Mouse (Mus musculus): ENCODE results near the gene Samd9l.
A peak's percentile ranks its signal among the peaks of the same experiment; 100 is the strongest.
"Not testable (repeated sequence)": the region's sequence is repeated elsewhere in the genome, so short reads cannot be mapped to it uniquely, and the experiment has no call there.

Gene Samd9l

DNA sequence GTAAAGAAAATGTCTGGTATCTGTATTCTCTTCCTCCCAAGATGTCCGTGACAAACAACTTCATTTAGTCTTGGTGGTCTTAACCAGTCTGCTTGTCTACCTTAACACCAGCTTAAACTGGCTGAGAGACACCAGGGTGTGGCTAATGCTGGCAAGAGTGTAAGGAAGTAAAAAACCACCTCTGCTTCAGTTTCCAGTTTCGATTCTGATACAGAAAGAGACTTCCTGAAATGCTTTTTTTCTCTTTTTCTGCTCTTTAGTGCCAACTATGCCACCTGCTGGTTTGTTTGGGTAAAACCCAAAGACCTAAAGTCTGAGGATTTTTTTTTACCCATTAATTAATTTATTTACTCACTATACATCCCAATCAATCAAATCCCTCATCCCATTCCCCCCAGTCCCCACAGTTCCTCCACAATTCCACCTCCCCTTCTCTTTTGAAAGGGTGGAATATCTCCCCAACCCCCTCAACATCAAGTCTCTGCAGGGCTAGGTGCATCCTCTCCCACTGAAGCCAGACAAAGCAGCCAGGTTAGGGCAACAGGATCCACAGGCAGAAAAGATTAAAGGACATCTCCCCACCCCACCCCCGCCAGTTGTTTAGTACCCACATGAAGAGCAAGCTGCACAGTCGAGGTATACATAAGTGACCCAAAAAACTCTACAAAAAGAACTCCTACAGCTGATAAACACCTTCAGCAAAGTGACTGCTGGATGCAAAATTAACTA lies at the start of gene Samd9l:
Gene Samd9l, minus strand, starts transcription at position 233 of the 729 bp plus-strand sequence.
- DNase-seq: peak; percentile 92 to 93

DNA sequence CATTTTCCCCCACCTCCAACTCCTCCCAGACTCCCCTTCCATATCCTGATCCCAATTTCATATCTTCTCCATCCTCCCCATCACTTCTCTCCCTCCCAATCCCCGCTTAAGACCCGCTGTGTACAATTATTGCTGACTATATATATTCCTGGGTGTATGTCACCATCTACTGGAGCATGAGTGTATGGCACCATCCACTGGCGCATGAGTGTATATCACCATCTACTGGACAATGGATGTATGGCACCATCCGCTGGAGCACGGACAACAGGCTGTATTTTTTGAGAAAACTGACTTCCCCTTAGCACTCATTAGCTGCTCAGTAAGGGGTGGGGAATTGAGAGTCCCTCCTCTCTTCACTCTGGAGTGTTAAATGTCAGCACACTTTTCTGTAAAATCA lies 48.0 kb upstream of the Samd9l start:
- peak; percentile 66 to 78 for DNase-seq

DNA sequence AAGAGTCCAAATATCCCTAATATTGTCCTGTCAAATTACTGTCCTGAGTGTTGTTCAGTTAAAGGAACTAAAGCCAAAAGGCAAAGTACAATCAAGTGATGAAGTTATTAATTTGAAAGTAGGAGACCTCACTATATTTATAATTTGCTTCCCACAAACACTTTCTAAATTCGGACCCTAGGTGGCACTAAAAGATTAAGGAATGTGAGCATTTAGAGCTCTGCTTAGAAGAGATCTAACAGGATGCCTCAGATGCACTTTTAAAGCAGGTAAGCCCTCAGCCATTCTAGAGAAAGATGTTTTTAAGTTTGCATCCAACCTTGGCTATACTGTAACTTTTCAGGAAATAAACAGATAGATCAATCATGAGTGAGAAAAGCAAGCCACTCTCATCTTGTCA lies 44.5 kb upstream of the Samd9l start:
- DNase-seq: no peak

DNA sequence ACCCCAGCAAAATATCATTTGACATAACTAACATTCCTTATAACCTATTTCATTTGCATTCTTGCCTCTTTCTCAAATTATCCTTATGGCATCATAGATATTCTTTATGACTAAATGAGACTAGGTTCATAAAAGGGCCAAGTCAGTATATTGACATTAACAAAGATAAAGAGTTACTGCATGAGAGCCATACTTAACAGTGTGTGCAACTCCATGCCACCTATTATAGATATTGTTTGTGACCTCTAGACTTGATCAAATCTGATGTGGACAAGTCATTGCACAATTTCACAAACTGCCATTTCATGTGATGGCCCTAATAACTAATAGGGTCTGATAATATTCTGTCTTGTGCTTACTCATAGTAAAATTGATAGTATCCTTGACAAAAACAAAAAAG lies 36.7 kb upstream of the Samd9l start:
- DNase-seq: no peak

DNA sequence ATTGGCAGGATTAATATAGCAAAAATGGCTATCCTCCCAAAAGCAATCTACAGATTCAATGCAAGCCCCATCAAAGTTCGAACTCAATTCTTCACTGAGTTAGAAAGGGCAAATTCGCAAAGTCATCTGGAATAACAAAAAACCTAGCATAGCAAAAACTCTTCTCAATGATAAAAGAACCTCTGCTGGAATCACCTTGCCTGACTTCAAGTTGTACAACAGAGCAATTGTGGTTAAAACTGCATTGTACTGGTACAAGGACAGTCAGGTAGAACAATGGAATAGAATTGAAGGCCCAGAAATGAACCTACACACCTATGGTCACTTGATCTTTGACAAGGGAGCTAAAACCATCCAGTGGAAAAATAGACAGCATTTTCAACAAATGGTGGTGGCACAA lies 31.6 kb upstream of the Samd9l start:
- DNase-seq: not testable (repeated sequence)

DNA sequence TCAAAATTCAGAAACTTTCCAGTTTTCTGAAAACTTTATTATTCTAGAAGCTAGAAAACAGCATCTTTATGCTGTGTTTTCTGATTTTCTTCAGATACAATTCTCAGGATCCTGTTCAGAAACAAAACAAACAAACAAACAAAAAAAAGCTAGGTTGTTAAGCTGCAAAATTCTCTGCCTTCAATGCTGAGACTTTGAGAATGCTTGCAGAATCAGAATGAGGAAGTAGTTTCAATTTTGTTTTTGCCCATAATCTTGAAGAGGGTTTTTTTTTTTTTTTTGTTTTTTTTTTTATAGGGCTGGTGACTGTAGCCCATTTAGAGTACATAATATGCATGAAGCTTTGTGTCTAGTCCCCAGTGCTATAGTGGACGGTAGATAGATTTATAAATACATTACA lies 27.7 kb upstream of the Samd9l start:
- DNase-seq: no peak

DNA sequence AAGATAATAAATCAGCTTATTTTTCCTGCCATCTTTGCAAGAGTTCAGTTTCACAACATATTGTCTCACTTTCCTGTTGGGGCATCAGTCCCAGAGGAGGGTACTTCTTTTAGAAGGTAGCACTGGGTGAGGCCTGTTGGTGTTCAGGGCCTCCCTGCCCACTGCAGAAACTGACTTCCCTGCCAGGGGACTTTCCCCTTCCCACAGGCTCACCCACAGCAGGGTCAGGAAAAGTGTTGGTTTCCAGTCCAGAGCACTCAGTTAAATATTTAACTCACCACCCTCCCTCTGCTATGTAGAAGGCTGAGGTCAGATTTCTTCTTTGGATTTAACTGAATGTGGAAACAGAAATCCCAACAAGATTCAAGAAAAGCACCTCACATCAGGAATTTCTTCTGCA lies 26.0 kb upstream of the Samd9l start:
- DNase-seq: peak; percentile 65 to 92

DNA sequence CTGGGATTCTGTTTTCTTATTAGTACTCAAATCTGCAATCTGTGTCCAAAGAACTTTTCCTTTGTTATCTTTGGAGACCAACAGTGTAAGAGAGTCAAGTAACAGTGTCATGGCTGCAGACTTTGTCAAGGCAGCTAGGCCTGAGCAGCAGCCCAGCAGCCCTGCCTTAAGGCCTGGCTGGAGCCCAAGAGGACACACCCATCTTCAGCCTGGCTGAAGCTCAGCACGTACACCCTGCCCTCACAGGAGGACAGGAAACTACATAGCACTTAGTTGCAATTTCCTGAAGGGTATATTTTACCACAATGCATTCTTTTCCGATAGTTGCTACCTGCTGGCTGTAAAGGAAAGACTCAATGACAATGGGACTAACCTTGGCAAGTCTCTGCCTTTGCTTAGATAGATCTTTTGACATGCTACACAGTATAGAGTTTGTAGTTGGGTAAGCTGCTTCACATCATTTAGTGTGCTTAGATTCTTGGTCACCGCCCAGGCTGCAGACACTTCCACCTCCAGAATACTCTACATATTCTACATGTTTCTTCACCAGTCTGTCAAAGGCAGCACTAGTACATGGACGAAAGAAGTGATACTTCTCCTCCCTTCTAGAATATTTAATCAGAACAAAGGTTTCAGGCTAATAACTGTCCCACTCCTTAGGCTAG lies 25.4 kb upstream of the Samd9l start:
- DNase-seq: peak; percentile 59 to 74

DNA sequence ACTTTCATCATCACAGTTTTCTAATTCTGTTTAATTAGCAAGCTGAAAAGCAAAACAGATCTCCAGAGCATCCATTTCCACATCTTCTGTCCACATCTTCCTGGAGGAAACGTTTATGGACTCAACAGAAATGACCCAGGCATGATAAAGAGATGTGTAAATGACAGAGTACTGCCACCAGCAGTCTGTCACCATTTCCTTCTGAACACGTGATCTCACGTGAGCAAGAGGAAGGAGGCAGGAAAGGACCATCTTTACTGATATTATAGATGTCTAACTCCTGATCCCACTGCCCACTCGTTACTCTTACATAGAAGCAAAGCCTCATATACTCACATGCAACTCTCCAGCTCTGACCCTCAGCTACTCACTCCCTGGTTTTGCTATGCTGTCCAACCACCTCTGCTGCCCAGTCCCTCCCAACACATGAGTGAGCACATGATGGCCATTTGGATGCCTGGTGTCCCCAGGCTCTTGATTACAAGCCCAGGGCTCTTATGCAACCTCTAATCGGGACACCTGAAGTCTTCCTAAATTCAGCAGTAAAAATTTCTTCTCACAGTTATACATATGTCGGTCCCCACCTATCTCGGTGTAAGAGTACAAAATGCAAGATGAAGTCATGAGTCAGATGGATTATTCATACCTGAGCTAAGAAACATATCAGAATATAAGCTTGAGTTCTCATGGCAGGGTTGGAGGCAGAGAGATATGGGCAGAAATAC lies 2.0 kb downstream of the Samd9l start:
- peak; percentile 27 to 52 for DNase-seq

DNA sequence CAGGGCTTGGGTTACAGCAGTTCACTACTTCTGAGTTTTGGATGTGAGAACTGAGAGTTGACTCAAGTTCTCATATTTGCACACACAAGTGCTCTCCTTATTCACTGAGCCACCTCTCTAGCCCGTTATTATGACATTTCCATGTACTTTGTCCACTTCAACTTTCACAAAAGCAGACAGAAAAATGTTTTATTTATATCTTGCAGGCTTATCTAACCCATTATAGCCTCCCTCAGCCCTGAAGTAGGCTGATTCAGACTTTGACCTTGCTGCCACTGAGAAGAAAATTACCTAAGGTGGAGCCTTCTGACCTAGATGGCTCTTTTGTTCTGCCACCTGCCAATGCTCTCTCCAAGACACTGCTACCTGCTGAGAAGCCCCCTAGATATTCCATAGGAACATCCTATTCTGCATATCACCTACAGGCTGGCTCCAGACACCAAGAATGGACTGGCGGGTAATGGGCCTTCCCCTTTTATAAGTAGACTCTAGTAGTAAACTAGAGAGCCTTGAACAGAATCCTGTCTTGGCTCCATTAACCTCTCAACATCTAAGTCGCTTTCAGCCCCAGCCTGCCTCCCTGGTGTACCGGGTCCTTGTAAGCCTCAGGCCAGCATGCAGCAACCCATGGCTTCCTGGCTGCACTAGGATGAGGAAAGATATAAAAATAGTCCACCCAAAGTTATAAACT lies 3.3 kb downstream of the Samd9l start:
- DNase-seq: peak; percentile 58 to 62

DNA sequence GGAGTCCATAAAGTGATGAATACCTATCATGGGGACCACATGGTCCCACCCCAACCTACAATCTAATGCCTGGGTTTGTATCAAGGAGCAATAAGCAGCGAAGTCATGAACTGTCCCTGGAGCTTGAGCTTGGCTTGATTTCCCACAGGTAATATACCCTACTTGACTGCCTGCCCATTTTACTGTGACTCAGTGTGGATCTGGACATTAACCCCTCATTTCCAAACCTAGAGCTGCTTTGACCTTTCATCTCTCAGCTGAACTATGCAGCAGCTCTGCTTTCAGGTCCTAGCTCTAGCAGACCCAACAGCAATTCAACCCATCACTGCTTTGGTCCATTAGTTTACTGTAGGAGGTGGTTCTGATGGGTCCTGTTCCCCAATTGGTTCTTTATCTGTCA lies 9.4 kb downstream of the Samd9l start:
- peak; percentile 61 to 82 for DNase-seq

DNA sequence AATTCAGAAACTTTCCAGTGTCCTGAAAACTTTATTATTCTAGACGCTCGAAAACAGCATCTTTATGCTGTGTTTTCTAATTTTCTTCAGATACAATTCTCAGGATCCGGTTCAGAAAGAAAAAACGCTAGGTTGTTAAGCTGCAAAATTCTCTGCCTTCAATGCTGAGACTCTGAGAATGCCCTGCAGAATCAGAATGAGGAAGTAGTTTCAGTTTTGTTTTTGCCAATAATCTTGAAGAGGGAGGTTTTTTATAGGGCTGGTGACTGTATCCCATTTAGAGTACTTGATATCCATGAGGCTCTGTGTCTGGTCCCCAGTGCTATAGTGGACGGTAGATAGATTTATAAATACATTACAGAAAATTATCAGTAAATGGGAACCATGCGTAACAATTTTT lies 12.8 kb downstream of the Samd9l start:
- no peak for DNase-seq

DNA sequence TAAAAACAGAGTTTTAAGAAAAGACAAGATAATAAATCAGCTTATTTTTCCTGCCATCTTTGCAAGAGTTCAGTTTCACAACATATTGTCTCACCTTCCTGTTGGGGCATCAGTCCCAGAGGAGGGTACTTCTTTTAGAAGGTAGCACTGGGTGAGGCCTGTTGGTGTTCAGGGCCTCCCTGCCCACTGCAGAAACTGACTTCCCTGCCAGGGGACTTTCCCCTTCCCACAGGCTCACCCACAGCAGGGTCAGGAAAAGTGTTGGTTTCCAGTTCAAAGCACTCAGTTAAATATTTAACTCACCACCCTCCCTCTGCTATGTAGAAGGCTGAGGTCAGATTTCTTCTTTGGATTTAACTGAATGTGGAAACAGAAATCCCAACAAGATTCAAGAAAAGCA lies 14.6 kb downstream of the Samd9l start:
- peak; percentile 40 to 68 for DNase-seq

DNA sequence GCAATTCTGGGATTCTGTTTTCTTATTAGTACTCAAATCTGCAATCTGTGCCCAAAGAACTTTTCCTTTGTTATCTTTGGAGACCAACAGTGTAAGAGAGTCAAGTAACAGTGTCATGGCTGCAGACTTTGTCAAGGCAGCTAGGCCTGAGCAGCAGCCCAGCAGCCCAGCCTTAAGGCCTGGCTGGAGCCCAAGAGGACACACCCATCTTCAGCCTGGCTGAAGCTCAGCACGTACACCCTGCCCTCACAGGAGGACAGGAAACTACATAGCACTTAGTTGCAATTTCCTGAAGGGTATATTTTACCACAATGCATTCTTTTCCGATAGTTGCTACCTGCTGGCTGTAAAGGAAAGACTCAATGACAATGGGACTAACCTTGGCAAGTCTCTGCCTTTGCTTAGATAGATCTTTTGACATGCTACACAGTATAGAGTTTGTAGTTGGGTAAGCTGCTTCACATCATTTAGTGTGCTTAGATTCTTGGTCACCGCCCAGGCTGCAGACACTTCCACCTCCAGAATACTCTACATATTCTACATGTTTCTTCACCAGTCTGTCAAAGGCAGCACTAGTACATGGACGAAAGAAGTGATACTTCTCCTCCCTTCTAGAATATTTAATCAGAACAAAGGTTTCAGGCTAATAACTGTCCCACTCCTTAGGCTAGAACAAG lies 15.1 kb downstream of the Samd9l start:
- DNase-seq: peak; percentile 39 to 42

DNA sequence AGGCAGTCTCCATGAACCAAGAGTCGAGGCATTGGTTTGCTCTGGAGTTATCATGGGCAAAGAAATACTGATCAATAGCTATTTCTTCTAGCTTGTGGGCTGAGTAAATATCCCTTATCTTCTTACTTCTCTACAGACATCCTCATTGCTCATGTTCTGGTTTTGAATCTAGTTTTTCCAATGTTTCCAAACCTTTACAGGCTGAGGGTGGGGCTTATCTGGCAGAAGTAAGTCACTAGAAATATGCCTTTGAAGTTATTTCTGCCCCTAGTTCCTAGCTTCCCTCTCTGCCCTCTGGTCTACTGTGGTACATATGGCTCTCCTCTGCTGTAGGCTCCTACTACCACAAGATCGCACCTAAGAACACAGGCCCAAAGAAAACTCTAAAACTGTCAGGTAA lies 20.2 kb downstream of the Samd9l start:
- DNase-seq: no peak

DNA sequence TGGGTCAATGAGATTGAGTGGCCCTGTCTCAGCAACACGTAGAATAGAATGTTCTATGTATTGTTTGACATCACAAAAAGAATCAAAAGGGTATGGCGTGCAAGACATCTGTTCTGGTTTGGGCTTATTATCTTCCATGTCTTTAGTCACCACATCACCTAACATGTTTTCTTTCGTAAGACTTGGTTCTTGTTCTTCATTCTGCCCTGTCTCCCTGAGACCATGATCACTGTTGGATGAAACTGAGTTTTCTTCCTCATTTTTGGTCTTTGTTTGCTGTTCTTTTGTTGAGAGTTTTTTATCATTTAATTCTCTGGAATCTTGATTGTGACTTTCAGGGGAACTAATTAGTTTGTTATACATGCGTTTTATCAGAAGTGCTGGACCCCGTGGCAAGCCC lies 22.7 kb downstream of the Samd9l start:
- no peak for DNase-seq

DNA sequence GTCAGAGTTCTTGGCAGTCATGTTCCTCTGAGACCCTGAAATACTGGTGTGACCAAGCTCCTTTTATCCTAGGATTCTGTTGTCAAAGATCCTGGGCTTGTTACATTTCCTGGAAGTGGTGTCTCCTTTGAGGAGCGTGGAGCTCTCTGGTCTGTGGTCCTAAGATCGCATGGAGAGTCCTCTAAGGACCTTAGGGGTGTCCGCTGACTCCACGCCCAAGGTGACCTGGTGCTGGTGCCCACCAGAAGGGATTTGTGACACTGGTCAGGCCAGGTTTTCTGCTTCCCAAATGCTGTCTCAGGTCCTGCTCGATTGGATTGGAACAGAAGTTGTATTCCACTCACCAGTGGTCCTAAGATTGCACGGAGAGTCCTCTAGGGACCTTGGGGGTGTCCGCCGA lies 29.8 kb downstream of the Samd9l start:
- DNase-seq: no peak

DNA sequence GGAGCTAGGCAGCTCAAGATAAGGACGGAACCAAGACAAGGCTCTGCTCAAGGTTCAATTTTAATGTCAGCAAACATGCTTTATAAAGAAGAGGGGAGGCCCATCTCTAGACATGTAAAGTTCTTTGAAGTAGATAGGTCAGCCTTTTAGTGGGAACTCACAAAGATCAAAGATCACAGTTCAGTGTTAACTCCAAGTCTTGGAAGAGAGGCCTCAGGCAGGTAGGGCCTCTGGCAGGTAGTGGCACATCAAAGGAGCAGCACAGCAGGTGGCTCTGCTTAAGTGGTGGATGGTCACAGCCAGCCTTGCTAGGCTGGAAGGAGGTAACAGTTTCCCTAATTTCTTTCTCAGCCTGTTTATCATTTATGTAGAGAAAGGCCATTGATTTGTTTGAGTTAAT lies 33.8 kb downstream of the Samd9l start:
- not testable (repeated sequence) for DNase-seq

DNA sequence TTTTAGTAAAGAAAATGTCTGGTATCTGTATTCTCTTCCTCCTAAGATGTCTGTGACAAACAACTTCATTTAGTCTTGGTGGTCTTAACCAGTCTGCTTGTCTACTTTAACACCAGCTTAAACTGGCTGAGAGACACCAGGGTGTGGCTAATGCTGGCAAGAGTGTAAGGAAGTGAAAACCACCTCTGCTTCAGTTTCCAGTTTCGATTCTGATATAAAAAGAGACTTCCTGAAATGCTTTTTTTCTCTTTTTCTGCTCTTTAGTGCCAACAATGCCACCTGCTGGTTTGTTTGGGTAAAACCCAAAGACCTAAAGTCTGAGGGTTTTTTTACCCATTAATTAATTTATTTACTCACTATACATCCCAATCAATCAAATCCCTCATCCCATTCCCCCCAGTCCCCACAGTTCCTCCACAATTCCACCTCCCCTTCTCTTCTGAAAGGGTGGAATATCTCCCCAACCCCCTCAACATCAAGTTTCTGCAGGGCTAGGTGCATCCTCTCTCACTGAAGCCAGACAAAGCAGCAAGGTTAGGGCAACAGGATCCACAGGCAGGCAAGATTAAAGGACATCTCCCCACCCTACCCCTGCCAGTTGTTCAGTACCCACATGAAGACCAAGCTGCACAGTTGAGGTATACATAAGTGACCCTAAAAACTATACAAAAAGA lies 53.3 kb downstream of the Samd9l start:
- DNase-seq: peak; percentile 59 to 66

DNA sequence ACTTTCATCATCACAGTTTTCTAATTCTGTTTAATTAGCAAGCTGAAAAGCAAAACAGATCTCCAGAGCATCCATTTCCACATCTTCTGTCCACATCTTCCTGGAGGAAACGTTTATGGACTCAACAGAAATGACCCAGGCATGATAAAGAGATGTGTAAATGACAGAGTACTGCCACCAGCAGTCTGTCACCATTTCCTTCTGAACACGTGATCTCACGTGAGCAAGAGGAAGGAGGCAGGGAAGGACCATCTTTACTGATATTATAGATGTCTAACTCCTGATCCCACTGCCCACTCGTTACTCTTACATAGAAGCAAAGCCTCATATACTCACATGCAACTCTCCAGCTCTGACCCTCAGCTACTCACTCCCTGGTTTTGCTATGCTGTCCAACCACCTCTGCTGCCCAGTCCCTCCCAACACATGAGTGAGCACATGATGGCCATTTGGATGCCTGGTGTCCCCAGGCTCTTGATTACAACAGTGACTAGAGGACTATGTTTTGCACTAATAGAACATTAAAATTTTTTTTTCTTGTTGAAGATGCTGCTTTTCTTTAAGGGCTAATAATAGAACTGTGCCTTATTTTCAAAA lies 54.2 kb downstream of the Samd9l start:
- not testable (repeated sequence) for DNase-seq

DNA sequence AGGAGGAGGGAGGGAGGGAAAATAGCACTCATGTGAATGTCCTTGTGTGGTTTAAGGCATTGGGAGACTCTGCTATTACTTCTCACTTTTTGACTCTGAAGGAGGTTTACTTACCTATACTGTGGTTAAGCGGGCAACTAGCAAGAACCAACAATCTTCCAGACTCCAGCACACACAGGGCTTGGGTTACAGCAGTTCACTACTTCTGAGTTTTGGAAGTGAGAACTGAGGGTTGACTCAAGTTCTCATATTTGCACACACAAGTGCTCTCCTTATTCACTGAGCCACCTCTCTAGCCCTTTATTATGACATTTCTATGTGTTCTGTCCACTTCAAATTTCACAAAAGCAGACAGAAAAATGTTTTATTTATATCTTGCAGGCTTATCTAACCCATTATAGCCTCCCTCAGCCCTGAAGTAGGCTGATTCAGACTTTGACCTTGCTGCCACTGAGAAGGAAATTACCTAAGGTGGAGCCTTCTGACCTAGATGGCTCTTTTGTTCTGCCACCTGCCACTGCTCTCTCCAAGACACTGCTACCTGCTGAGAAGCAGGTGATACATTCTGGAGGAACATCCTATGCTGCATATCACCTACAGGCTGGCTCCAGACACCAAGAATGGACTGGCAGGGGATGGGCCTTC lies 55.6 kb downstream of the Samd9l start:
- not testable (repeated sequence) for DNase-seq
